Mouse (Mus musculus) left cerebral cortex, postnatal 25 days (tissue): ENCODE results near the gene Krt13. TPM values are rescaled to one million over a fixed set of nuclear protein-coding genes. Genes with fewer than 3 reads are reported as not detected.

ENCODE experiments used
- DNase-seq, 2 experiments: peaks; one replicate each; pipeline ENCODE4 v3.0.0; 2022; ENCODE audit warnings: low spot score in 2 of 2, mixed read lengths in 1 of 2
- intact Hi-C: fragments of 180-260 bp; cut with DNase I; formaldehyde crosslinking; loops from one replicate; pipeline ENCODE4 v1.15.1; 2025
- total RNA-seq, 2 experiments: library from RNA; stranded (reverse); gene quantifications; 2 replicates each; pipeline ENCODE4 v1.2.3; 2021

The Krt13 gene
- total RNA-seq, 2 experiments from 2014 or later, result not detected

GRCm38 (mm10) chr11:100120331-100120730, 1.0 kb downstream of the Krt13 start:
- DNase-seq, result no peak
- intact Hi-C loops, result no loop called here

- DNase-seq, result no peak
- intact Hi-C loops, result no loop called here
These were observed 7.7 kb downstream of the Krt13 start for GRCm38 (mm10) chr11:100113742-100114029.

DNA sequence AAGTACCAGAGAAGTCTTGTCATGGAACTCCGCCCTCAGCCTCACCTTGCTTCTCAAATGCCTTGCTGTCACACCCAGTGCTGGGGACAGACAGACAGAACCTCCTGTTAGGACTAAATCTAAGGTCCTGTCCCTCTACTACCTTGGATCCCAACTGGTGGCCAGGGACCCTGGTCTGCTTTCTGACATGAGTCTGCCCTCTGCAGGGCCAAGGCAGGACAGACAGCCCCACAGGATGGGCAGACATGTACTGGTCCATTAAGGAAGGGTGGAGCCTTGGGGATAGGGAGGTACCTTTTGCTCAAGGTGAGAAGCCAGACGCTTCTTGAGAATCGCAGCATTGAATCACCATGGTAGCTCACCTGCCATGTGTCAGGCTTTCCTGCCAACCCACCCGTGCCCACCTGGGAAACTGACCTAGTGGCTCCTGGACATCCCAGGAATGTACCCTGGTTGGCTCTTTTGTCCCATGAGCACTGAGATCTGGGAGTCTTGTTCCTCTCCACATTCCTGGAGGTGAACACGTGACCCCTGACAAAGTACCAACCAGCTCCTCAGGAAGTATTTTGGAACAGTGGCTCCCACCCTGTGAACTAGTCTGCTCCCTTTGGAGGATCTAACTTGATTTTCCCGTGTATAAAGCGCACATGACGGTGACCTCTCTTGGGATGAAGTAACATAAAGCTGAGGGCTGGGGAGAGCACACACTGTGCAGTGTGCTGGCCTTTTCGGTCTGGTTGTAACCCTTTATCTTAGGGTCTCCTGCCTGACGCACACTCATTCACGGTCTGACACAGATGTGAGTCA, 8.2 kb downstream of the Krt13 start:
- intact Hi-C loops, result no loop called here
- no peak for DNase-seq

- intact Hi-C loops, result no loop called here
- no peak for DNase-seq
These were observed 15.7 kb downstream of the Krt13 start, which contains the start of gene Krt36 for GRCm38 (mm10) chr11:100105576-100106122. Krt36 (minus strand) TSS chr11:100105626.

- intact Hi-C loops, result no loop called here
- no peak for DNase-seq
These were observed 18.5 kb downstream of the Krt13 start for GRCm38 (mm10) chr11:100102693-100103429.

DNA sequence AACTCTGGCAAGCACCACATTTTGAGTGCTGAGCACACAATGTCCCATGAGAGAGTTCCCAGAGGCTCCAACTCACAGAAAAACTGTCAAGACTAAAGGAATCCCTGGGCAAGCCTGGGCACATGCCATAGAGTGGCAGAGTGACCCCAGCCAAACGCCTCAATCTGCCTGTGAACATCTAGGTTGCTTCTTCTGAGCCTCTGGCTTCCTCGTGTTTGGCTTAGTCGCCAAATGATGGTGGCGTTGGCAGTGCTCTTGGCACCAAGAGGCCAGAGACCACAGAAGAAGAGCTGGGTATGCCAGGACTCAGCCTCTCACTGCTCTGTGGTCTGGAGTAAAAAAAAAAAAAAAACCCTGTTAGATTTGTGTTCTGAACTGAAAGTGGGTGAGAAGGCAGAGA, 21.0 kb downstream of the Krt13 start:
- intact Hi-C loops, result no loop called here
- DNase-seq, result no peak

GRCm38 (mm10) chr11:100097819-100098218, 23.5 kb downstream of the Krt13 start:
- intact Hi-C loops, result no loop called here
- DNase-seq, result no peak

DNA sequence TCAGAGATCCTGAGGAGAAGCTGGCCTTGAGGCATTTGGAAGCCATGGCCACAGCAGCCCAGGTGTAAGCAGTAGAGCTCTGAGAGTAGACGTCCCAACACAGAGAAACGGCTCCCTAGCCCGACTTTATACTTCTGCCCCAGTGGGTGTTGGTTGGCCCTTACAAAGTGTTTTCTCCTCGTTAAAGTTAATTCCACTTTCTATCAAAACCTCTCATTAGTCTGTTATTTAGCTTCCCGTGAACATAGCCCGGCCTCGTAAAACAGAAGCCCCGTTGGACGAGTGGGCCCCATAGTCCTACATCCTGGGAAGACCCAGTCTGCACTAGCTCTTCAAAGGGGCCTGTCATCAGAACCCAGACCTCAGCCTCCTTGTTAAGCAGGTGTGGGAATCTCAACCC, 25.2 kb downstream of the Krt13 start, which contains the start of gene Krt35:
Gene Krt35, minus strand, starts transcription at position 101 of the 400 bp plus-strand sequence.
- no peak for DNase-seq
- intact Hi-C loops, result no loop called here

DNA sequence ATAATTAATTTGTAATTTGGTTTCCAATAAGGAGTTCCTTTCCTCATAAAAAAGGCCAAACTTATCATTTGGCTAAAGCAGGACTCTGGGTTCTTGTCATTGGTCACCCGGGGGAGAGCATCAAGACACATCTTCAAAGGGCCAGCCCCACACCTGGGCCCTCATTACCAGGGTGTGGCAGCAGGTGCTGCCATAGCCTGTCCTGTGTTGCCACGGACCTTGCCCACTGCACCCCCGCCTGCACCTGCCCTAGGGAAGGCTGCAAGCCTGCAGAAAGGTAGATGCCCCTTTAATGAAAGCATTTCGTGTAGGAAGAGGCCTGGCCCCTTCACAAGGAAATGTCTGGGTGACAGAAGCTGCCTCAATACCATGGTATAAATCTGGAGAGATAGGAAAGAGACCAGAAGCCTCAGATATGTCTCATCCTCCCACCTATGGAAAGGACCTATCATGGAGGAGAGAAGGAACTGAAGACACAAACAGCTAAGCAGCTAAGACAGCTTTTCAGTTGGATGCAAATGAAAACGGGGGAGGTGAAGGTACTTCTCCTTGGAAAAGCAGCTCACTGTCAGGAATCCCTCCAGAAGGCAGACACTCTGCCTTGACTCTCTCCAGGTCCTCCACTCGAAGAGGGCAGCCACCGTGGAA, 32.9 kb downstream of the Krt13 start:
- DNase-seq, result peak in 1 of 2 experiments; percentile 65
- intact Hi-C loops, result no loop called here

- no peak for DNase-seq
- intact Hi-C loops, result no loop called here
These were observed 33.5 kb downstream of the Krt13 start, which contains the start of gene Krt32 for GRCm38 (mm10) chr11:100087861-100088260. Krt32 (minus strand) TSS chr11:100088226.

- no peak for DNase-seq
- intact Hi-C loops, result no loop called here
These were observed 47.5 kb downstream of the Krt13 start for GRCm38 (mm10) chr11:100073873-100074272.

Other genes with a start within 250 kb of the Krt13 start
- not detected for gene Krtap9-1, start 248.2 kb downstream of the Krt13 start, total RNA-seq
- gene Gm11567, start 242.4 kb downstream of the Krt13 start, total RNA-seq, result not detected
- gene Krtap31-1, start 213.6 kb downstream of the Krt13 start, total RNA-seq, result not detected
- not detected for gene Gm11565, start 206.8 kb downstream of the Krt13 start, total RNA-seq
- gene Krtap31-2, start 185.3 kb downstream of the Krt13 start, total RNA-seq, result not detected
- not detected for gene Krtap9-5, start 173.1 kb downstream of the Krt13 start, total RNA-seq
- gene Krtap29-1, start 142.5 kb downstream of the Krt13 start, total RNA-seq, result not detected
- not detected for gene Krtap16-1, start 135.0 kb downstream of the Krt13 start, total RNA-seq
- not detected for gene Krtap17-1, start 127.6 kb downstream of the Krt13 start, total RNA-seq
- not detected for gene Krt33a, start 105.4 kb downstream of the Krt13 start, total RNA-seq
- gene Krt33b, start 91.7 kb downstream of the Krt13 start, total RNA-seq, result not detected
- gene Krt34, start 80.0 kb downstream of the Krt13 start, total RNA-seq, result not detected
- not detected for gene Krt31, start 71.0 kb downstream of the Krt13 start, total RNA-seq
- gene Krt32, start 33.3 kb downstream of the Krt13 start, total RNA-seq, result not detected
- not detected for gene Krt35, start 25.3 kb downstream of the Krt13 start, total RNA-seq
- not detected for gene Krt36, start 15.9 kb downstream of the Krt13 start, total RNA-seq
- gene Krt15, start 14.4 kb upstream of the Krt13 start, total RNA-seq, result not detected
- not detected for gene Krt19, start 27.1 kb upstream of the Krt13 start, total RNA-seq
- gene Krt9, start 71.7 kb upstream of the Krt13 start, total RNA-seq, result 1 to 10 TPM; 3.7 to 4.3 TPM
- not detected for gene Krt14, start 86.0 kb upstream of the Krt13 start, total RNA-seq
- gene Krt16, start 127.3 kb upstream of the Krt13 start, total RNA-seq, result not detected
- under 1 TPM in 1 of 2 experiments, not detected in 1; 0.30 TPM for gene Krt17, start 139.5 kb upstream of the Krt13 start, total RNA-seq
- not detected for gene Krt42, start 148.3 kb upstream of the Krt13 start, total RNA-seq
- 100 to 1,000 TPM; 820 to 888 TPM for gene Eif1, start 198.3 kb upstream of the Krt13 start, total RNA-seq
- gene Gast, start 212.8 kb upstream of the Krt13 start, total RNA-seq, result not detected
- 100 to 1,000 TPM; 136 to 160 TPM for gene Hap1, start 234.6 kb upstream of the Krt13 start, total RNA-seq